Mouse (Mus musculus) liver, embryonic 11.5 days (tissue): Measurements from ENCODE around the gene Cstb. TPM values are rescaled to one million over a fixed set of nuclear protein-coding genes. Genes with fewer than 3 reads are reported as not detected.

Experiments used
- microRNA-seq: library from miRNA; unstranded; fragments of <30 nt; microRNA quantifications from one replicate; pipeline ENCODE4, GENCODE M21; 2017; ENCODE audit warnings: borderline number of aligned reads
- polyA plus RNA-seq: library from polyadenylated mRNA; unstranded; fragments of >200 nt; fragmentation: Nextera tagmentation; extraction: Ambion mirVana; gene quantifications from 2 replicates; pipeline ENCODE4 v1.2.1, GENCODE M21; 2014

The Cstb gene
- polyA plus RNA-seq, 1 experiment from 2014 or later, result 148 TPM

Small RNA genes within 50 kb of the gene (microRNA-seq; reads per million reads assigned to microRNA genes)
- gene Mir6410 (not detected), gene Mir6907 (not detected), gene Mir6908 (not detected)

Other genes with a start within 250 kb of the Cstb start
- gene Pwp2, start 240.5 kb upstream of the Cstb start, polyA plus RNA-seq, result 30.8 and 35.0 TPM in 2 replicates
- gene Trappc10, start 181.0 kb upstream of the Cstb start, polyA plus RNA-seq, result 13.3 and 14.3 TPM in 2 replicates
- gene Agpat3, start 73.2 kb upstream of the Cstb start, polyA plus RNA-seq, result 28.7 and 32.8 TPM in 2 replicates
- gene Rrp1, start 12.6 kb upstream of the Cstb start, polyA plus RNA-seq, result 277 and 293 TPM in 2 replicates
- gene Pdxk, start 39.3 kb downstream of the Cstb start, polyA plus RNA-seq, result 10.6 and 11.3 TPM in 2 replicates
- gene Olfr1358, start 91.8 kb downstream of the Cstb start, polyA plus RNA-seq, result not detected in 2 replicates
- gene Ilvbl, start 148.7 kb downstream of the Cstb start, polyA plus RNA-seq, result 22.1 and 24.0 TPM in 2 replicates
- 6.6 and 8.2 TPM in 2 replicates for gene Syde1, start 166.3 kb downstream of the Cstb start, polyA plus RNA-seq
- gene Olfr1357, start 192.4 kb downstream of the Cstb start, polyA plus RNA-seq, result not detected in 2 replicates